Mouse (Mus musculus): ENCODE measurements around the gene Nlgn1.

DNA sequence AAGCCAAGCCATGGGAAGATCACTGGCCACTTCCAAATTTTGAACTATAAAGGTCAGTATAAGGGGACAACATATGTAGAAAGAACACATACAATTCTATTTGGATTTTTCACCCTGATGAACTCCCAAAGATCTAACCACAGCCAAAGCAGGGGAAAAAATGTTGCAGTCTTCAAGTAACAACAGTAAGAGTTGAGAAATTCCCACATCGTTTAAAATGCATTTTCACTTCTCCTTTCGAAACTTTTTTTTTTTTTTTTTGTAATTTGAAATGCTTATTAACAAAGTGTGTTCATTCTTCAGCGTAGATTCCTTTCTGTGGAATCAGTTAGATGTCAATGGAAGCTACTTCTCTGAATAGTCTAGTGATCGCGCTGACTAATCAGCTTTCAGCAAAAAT, 610.8 kb downstream of the Nlgn1 start:
- TF ChIP-seq CTCF (conservative IDR thresholded peaks at IDR 0.05; ENCODE audit: low read length) (no peak), POU5F1 (IDR thresholded peaks at IDR 0.05; ENCODE audit: borderline replicate concordance, low read length) (no peak), NANOG (IDR thresholded peaks at IDR 0.05; ENCODE audit: borderline replicate concordance, low read length) (no peak)
